Mouse (Mus musculus) limb, embryonic 13.5 days (tissue): ENCODE measurements at regions not wholly inside any gene's neighbourhood (a gene's known extent, or its start where the extent isn't known, plus 50 kb on each side); places are given as distances from the start of the nearest gene placed in this dataset.
"Not testable (repeated sequence)": the region's sequence is repeated elsewhere in the genome, so short reads cannot be mapped to it uniquely, and the experiment has no call there.

Experiments used
- ATAC-seq: fragments of 200-750 bp; cut with Nextera tagmentation; 2 replicates; pipeline ENCODE4 v1.8.0; 2017; ENCODE audit warnings: low read depth, moderate number of reproducible peaks, moderate TSS enrichment; ENCODE audit not compliant: low FRiP score
- H3K27ac ChIP-seq: fragments of 300-500 bp; sonication (generic); 2 replicates; pipeline ENCODE4 v1.5.1; 2015; ENCODE audit warnings: inconsistent platforms, mild to moderate bottlenecking, moderate library complexity
- H3K27me3 ChIP-seq: fragments of 300-500 bp; sonication (generic); 2 replicates; pipeline ENCODE4 v1.6.1; 2015; ENCODE audit warnings: mild to moderate bottlenecking, inconsistent platforms
- H3K36me3 ChIP-seq: fragments of 300-500 bp; sonication (generic); 2 replicates; pipeline ENCODE4 v1.6.1; 2015; ENCODE audit warnings: inconsistent platforms, mild to moderate bottlenecking, moderate library complexity
- H3K4me1 ChIP-seq: fragments of 300-500 bp; sonication (generic); 2 replicates; pipeline ENCODE4 v1.6.1; 2015; ENCODE audit warnings: inconsistent platforms
- H3K4me2 ChIP-seq: fragments of 300-500 bp; sonication (generic); replicated peaks from 2 replicates; pipeline ENCODE4 v1.6.1; 2015; ENCODE audit warnings: inconsistent platforms, mild to moderate bottlenecking, moderate library complexity
- H3K4me3 ChIP-seq: fragments of 300-500 bp; sonication (generic); 2 replicates; pipeline ENCODE4 v1.5.1; 2015; ENCODE audit warnings: moderate library complexity, mild to moderate bottlenecking, inconsistent platforms
- H3K9ac ChIP-seq: fragments of 300-500 bp; sonication (generic); 2 replicates; pipeline ENCODE4 v1.6.1; 2015; ENCODE audit warnings: mild to moderate bottlenecking, inconsistent platforms
- H3K9me3 ChIP-seq: fragments of 300-500 bp; sonication (generic); 2 replicates; pipeline ENCODE4 v1.6.1; 2016; ENCODE audit warnings: inconsistent platforms
- WGBS: fragments of 180-500 bp; shearing (Covaris S2); methylation state at CpG from one replicate; pipeline ENCODE4 v1.1.7; 2015; 5-methylcytosine and 5-hydroxymethylcytosine counted together

DNA sequence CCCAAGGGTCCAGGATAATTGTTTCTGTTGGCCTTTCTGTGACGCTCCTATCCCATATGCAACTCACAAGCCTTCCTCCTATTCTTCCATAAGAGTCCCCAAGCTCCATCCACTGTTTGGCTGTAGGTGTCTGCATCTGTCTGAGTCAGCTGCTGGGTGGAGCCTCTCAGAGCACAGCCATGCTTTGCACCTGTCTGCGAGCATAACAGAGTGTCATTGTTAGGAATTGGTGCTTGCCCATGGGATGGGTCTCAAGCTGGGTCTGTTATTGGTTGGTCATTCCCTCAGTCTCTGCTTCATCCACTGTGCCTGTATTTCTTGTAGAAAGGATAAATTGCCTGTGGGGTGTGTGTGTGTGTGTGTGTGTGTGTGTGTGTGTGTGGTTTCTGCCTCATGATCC lies 281.0 kb downstream of the Cetn3 start:
- H3K4me2 ChIP-seq, H3K36me3 ChIP-seq: not testable (repeated sequence)
- WGBS = 82% methylated on average over 2 of the region's 2 CpGs

GRCm38 (mm10) chr13:82066174-82066573 lies 283.3 kb downstream of the Cetn3 start:
- no peak overlapping the region for H3K27ac ChIP-seq

More for the DNA sequence above, 281.0 kb downstream of the Cetn3 start:
- not testable (repeated sequence) for H3K27me3 ChIP-seq, H3K4me3 ChIP-seq, H3K4me1 ChIP-seq, H3K9me3 ChIP-seq, ATAC-seq, H3K27ac ChIP-seq, H3K9ac ChIP-seq

DNA sequence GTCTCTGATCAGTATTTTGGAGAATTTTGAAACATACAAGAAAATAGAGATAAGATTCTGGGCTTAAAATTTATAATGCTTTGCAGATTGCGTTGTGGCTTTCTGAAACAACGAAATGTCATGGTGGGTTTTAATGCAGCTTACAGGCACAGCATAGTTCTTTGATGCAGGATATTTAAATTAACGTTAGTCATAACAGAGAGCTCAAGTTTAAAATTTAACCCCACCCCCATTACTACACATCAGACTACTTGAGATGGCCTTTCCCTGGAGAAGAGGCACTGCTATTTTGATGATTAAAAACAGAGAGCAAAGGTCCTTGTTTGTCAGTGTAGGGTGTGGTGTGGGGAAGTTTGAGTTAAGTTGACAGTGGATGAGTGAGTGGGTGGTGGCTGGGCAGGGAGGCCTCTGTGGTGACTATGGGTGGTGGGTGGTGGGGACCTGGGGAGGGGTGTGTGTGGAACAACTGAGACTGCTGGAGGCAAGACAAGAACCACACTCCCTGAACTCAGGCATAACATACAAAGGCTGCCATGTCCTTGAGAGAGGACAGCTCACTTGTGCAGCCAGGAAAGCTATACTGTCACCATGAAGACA lies 283.9 kb downstream of the Cetn3 start:
- Histone ChIP-seq H3K9ac (no peak overlapping the region), H3K4me3 (no peak overlapping the region), H3K27me3 (no peaks in the 10 kb centered on the region), H3K4me2 (no peak overlapping the region), H3K9me3 (no peaks in the 10 kb centered on the region), H3K36me3 (no peaks in the 10 kb centered on the region), H3K4me1 (no peaks in the 10 kb centered on the region), H3K27ac (no peak overlapping the region)
- WGBS = 66% methylated on average over 3 of the region's 3 CpGs
- no peak for ATAC-seq

More at GRCm38 (mm10) chr13:82066174-82066573, 283.3 kb downstream of the Cetn3 start:
- Histone ChIP-seq H3K4me2 (no peak overlapping the region), H3K27me3 (no peaks in the 10 kb centered on the region), H3K9me3 (no peaks in the 10 kb centered on the region), H3K36me3 (no peaks in the 10 kb centered on the region), H3K4me1 (no peaks in the 10 kb centered on the region), H3K4me3 (no peak overlapping the region), H3K9ac (no peak overlapping the region)
- 46% methylated on average over 1 of the region's 1 CpGs for WGBS
- no peak for ATAC-seq

DNA sequence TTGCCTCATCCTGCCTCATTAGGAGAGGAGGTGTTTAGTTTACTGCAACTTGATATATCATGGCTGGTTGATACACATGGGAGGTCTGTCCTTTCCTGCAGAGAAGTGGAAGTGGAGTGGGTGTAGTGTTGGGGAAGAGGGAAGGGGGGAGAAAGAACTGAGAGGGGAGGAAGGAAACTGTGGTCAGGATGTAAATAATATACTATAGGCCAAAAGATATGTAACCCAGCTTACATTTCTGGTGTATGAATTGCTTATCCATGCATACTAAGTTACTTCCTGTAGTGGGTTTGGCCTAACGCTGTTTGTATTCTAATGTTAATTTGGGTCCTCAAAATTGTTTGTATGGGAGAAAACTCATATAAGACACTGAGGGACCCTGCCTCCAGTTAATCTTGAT lies 289.6 kb downstream of the Cetn3 start:
- ATAC-seq = no peak
- 83% methylated on average over 1 of the region's 1 CpGs for WGBS
- Histone ChIP-seq H3K4me1 (no peaks in the 10 kb centered on the region), H3K9ac (no peak overlapping the region), H3K9me3 (no peaks in the 10 kb centered on the region), H3K4me3 (no peak overlapping the region), H3K36me3 (no peaks in the 10 kb centered on the region), H3K4me2 (no peak overlapping the region), H3K27ac (no peak overlapping the region), H3K27me3 (no peaks in the 10 kb centered on the region)

- Histone ChIP-seq H3K36me3 (no peaks in the 10 kb centered on the region), H3K4me2 (no peak overlapping the region), H3K27me3 (no peaks in the 10 kb centered on the region), H3K9me3 (no peaks in the 10 kb centered on the region), H3K4me3 (no peak overlapping the region), H3K4me1 (no peaks in the 10 kb centered on the region), H3K9ac (no peak overlapping the region), H3K27ac (no peak overlapping the region)
- ATAC-seq = no peak
Measured at GRCm38 (mm10) chr13:82073343-82073742, 290.5 kb downstream of the Cetn3 start.

GRCm38 (mm10) chr13:82081375-82081774 lies 298.5 kb downstream of the Cetn3 start:
- H3K4me3 ChIP-seq = no peak overlapping the region
- H3K36me3 ChIP-seq = no peaks in the 10 kb centered on the region
- no peaks in the 10 kb centered on the region for H3K4me1 ChIP-seq
- H3K9ac ChIP-seq = no peak overlapping the region
- no peaks in the 10 kb centered on the region for H3K9me3 ChIP-seq
- H3K4me2 ChIP-seq = no peak overlapping the region
- ATAC-seq = no peak
- H3K27me3 ChIP-seq = no peaks in the 10 kb centered on the region
- no peak overlapping the region for H3K27ac ChIP-seq
- WGBS = 88% methylated on average over 2 of the region's 2 CpGs

DNA sequence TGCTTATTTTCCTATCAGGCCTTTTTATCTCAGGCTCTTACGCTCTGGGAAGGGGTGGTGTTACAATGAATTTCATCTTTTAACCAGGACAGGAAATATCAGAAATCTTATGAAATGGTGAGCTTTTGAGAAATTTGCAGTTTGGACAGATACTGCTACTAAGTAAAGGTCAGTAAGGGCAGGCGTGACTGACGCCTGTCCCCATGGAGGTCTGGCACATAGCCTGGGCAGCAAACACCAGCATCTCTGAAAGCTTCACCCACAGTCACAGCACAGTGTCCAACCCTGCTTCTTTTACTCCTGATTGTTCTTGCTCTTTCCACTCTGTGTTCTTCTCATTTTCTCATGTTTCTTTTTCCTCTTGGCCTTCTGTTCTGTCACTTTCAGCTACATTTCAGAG lies 304.8 kb downstream of the Cetn3 start:
- no peaks in the 10 kb centered on the region for H3K36me3 ChIP-seq
- H3K9me3 ChIP-seq = no peaks in the 10 kb centered on the region
- H3K27ac ChIP-seq = no peak overlapping the region
- 74% methylated on average over 3 of the region's 3 CpGs for WGBS
- no peak overlapping the region for H3K4me2 ChIP-seq
- H3K9ac ChIP-seq = no peak overlapping the region
- 0 out of 2 replicates have a peak, but pooled peaks cover 4% of the 10 kb centered on the region for H3K4me1 ChIP-seq
- ATAC-seq = no peak
- no peaks in the 10 kb centered on the region for H3K27me3 ChIP-seq
- H3K4me3 ChIP-seq = no peak overlapping the region

GRCm38 (mm10) chr13:82092186-82092585 lies 309.3 kb downstream of the Cetn3 start:
- no peak for ATAC-seq
- H3K9me3 ChIP-seq = no peaks in the 10 kb centered on the region
- WGBS = 81% methylated on average over 5 of the region's 5 CpGs
- no peak overlapping the region for H3K9ac ChIP-seq
- no peak overlapping the region for H3K27ac ChIP-seq
- no peak overlapping the region for H3K4me2 ChIP-seq
- H3K36me3 ChIP-seq = no peaks in the 10 kb centered on the region
- H3K4me3 ChIP-seq = no peak overlapping the region
- no peaks in the 10 kb centered on the region for H3K4me1 ChIP-seq
- no peaks in the 10 kb centered on the region for H3K27me3 ChIP-seq

DNA sequence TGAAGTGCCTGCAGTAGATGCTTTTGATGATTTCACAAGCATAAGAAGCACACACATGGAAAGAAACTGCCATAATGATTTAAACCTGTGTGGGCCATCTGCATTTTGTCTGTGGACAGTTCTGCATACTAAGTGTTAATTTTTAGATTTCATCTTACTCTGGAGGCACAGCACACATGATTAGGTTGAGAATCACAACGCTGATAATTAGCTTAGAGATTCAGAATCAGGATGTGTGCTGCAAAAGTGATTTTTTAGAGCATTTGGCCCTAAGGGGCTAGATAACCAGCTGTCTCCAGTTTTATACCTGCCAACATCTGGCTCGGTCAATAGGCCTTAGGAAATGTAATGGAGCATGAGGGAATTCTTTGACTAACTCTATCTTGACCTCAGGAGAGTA lies 323.2 kb downstream of the Cetn3 start:
- Histone ChIP-seq H3K27me3 (no peaks in the 10 kb centered on the region), H3K4me1 (no peaks in the 10 kb centered on the region), H3K4me2 (no peak overlapping the region), H3K27ac (no peak overlapping the region), H3K4me3 (no peak overlapping the region), H3K36me3 (no peaks in the 10 kb centered on the region), H3K9me3 (no peaks in the 10 kb centered on the region), H3K9ac (no peak overlapping the region)
- no peak for ATAC-seq
- 62% methylated on average over 2 of the region's 2 CpGs for WGBS

DNA sequence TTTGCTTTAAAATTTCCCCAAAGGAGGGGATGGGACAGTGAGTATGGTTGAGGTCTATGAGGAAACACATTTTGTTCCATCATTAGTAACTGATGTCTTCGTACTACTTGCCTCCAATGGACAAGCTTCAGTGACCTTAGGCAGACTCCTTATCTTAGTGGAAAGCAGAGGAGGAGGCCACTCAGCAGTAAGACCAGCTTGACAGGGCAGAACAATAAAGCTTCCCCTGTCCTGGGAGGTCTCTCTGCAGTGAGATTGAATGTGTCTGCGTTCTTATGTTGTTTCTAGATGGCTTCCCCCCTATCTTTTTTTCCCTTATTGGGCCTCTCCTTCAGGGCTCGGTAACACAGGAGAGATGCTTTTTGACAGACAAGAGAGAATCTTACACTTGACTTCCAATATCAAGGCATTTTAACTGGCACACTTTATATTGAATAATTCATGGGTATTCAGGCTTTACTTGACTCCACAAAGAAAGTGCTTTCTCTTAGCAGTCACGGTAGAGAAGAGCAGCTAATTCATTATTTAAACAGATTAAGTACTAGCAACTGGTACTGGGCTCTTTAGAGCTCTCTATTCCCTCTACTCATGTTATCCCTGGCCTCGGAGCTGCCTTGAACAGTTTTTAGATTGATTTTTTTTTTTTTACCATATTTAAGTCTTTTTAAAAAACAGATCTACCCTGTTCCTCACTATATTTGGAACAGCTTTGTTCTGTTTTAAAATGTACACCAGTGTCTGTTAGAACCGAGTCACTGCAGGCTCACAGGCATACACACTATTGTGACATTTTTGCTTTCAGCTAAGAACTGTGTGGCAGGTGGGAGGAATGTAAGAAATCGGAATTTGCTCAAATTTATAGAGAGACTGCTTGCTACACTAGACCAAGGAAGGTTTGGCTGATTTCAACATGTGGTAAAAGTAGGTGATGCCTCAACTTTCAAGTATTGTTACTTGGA lies 347.2 kb downstream of the Cetn3 start:
- ATAC-seq = no peak
- Histone ChIP-seq H3K9ac (no peak overlapping the region), H3K4me1 (no peaks in the 10 kb centered on the region), H3K27me3 (no peaks in the 10 kb centered on the region), H3K27ac (no peak overlapping the region), H3K4me2 (no peak overlapping the region), H3K36me3 (no peaks in the 10 kb centered on the region), H3K9me3 (no peaks in the 10 kb centered on the region), H3K4me3 (no peak overlapping the region)
- 75% methylated on average over 7 of the region's 7 CpGs for WGBS
